Mouse (Mus musculus): ENCODE measurements around the gene Mocs2.

The Mocs2 gene

GRCm38 (mm10) chr13:114817751-114818360 lies at the start of gene Mocs2:
Gene Mocs2 (plus strand): TSS chr13:114818236.
- CTCF ChIA-PET, result no interaction called here

- CTCF ChIA-PET, result interaction anchor here (0.7 kb wide), 1 partner anchor 737 kb away, joined by 4 read pairs; no protein-coding TSS in a partner anchor
Observed at GRCm38 (mm10) chr13:114791511-114791910, 26.5 kb upstream of the Mocs2 start.

GRCm38 (mm10) chr13:114793250-114794030 lies 24.6 kb upstream of the Mocs2 start:
- CTCF ChIA-PET, result no interaction called here

DNA sequence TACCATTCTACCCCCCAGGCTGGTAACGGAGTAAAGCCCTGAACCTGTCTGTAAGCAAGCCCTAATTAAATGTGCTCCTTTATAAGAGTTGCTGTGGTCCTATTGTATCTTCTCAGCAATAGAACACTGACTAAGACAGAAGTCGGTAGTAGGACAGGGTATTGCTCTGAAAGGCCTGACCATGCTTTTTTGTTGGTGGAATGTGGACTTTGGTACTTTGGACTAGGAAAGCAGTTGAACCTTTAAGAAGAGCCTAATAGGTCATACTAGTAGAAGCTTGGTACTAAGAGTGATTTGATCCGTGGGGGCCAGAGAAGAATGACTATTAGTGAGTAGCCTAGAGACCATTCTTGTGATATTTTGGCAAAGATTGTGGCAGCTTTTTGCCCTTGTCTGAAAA lies 16.2 kb upstream of the Mocs2 start:
- CTCF ChIA-PET, result no interaction called here

GRCm38 (mm10) chr13:114802971-114803370 lies 15.1 kb upstream of the Mocs2 start:
- CTCF ChIA-PET, result no interaction called here

- CTCF ChIA-PET, result no interaction called here
Observed at GRCm38 (mm10) chr13:114809624-114810210, 8.3 kb upstream of the Mocs2 start.

DNA sequence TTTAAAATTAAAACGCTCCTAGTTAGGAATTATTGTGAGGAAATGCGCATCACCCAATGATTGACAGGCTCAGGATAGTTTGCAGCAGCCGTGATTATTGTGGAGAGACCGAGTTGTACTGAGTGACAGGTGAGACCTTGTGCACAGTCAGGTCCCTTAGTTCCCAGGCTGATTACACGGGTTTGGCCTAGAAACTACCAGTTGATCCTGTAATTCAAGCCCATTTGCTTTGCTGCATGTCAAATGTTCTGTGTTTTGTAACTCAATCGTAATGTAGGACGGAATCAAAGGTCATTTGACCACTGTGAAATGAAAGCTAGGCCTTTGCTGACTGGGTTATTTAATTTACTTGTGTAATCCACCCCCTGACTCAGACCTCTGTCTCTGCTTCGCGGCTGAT lies 477 bp downstream of the Mocs2 start:
- CTCF ChIA-PET, result no interaction called here

GRCm38 (mm10) chr13:114822871-114823270 lies 4.8 kb downstream of the Mocs2 start:
- CTCF ChIA-PET, result no interaction called here

GRCm38 (mm10) chr13:114825377-114825855 lies 7.4 kb downstream of the Mocs2 start:
- CTCF ChIA-PET, result no interaction called here

DNA sequence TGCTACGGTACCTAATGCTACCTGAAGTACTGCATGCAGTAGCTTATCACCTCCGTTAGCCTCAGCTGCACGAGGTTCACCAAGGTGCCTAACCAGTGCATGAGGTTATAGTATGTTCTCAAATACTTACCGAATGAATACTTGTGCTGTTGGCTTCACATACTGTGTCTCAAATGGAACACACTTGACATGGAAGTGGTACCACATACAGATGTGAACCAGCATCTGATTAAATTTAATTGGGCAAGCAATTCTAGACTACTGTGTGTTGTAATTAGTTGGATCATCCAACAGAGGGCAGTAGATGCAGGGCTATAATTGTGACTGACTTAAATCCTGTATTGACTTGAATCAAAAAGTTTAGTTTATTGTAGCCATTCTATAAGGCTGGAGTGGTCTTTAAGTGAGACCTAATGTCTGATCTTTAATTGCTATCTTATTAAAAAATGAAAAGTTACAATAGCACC lies 13.4 kb downstream of the Mocs2 start:
- CTCF ChIA-PET, result no interaction called here

DNA sequence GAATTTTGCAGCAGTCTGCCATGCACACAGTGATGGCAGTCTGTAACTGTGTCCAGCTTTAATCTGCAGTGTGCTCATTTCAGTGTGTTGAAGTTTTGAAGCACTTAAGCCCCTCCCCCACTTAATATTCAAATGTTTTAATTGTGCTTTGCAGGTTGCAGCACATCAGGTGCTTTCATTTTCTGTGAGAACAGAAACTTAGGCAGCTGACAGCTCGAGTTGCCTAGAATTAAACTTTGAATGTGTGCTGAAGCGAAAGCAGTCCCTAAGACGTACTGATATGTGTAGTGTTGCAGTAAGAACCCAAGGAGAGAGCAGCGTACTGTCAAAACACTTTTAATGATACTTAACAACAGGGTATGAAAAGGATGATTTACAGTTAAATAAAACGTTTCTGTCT lies 14.7 kb downstream of the Mocs2 start:
- CTCF ChIA-PET, result no interaction called here

- CTCF ChIA-PET, result interaction anchor here (0.6 kb wide), 1 partner anchor 1299 kb away, joined by 3 read pairs; no protein-coding TSS in a partner anchor
Observed at GRCm38 (mm10) chr13:114833351-114833750, 15.3 kb downstream of the Mocs2 start.

DNA sequence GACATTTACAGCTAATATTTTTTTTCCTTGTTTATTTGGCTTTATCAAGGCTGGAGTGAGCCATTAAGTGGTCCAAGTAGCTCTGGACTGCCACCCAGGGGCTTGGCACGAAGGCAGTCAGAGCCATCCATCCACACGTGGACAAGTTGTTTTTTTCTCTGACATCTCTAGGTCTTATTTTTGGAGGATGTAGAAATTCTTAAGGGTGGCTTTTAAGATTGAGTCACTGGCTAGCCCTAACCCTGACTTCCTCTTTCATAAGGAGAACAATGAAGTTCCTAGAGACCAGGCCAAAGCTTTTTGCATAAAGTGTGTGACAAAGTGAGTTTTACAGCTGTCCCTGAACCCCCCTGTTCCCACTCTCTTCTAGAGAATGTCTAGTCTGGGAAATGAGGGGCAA lies 16.5 kb downstream of the Mocs2 start:
- CTCF ChIA-PET, result interaction anchor here (0.6 kb wide), 3 partner anchors 84 to 1254 kb away, joined by 3 read pairs; no protein-coding TSS in a partner anchor

- CTCF ChIA-PET, result no interaction called here
Observed at GRCm38 (mm10) chr13:114837061-114837460, 19.0 kb downstream of the Mocs2 start.

- CTCF ChIA-PET, result no interaction called here
Observed at GRCm38 (mm10) chr13:114838535-114838990, 20.5 kb downstream of the Mocs2 start.

- CTCF ChIA-PET, result no interaction called here
Observed at GRCm38 (mm10) chr13:114839098-114839497, 21.1 kb downstream of the Mocs2 start.

DNA sequence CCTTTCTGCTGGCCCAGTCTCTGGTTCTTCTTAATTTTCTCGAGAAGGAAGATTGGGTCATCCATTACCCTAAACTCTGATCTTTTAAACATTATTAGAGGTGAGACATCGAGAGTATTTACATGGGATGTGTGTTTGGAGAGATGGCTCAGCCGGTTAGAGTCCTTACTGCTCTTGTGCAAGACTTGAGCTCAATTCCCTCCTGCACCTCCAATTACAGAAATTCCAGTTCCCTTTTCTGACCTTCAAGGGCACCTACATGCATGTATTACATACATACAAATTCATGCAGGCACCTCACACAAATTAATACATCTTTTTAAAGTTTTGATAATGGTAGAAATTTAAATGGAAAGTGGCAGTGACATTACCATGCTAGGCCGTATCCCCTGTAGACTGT lies 22.5 kb downstream of the Mocs2 start:
- CTCF ChIA-PET, result no interaction called here

DNA sequence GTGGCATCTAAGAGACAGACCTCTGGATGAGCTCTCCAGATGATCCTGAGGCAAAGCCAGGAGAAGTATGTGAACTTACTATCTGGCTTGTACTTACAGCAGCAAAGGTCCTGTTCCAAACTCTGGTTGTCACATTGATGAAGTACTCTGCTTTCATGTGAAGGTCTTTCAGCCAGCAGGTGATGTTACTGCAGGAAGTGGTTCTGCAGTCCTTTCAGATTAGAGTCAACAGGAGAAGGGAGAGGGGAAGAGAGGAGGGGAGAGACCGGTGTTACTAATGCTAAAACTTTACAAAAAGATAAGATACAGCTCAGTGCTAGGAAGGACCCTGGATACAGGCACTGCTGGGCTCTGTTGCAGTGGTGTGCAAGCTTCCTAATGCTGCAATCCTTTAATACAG lies 25.3 kb downstream of the Mocs2 start:
- CTCF ChIA-PET, result no interaction called here

- CTCF ChIA-PET, result interaction anchor here (0.6 kb wide), 1 partner anchor 119 kb away, joined by 3 read pairs; no protein-coding TSS in a partner anchor
Observed at GRCm38 (mm10) chr13:114845804-114846203, 27.8 kb downstream of the Mocs2 start.

DNA sequence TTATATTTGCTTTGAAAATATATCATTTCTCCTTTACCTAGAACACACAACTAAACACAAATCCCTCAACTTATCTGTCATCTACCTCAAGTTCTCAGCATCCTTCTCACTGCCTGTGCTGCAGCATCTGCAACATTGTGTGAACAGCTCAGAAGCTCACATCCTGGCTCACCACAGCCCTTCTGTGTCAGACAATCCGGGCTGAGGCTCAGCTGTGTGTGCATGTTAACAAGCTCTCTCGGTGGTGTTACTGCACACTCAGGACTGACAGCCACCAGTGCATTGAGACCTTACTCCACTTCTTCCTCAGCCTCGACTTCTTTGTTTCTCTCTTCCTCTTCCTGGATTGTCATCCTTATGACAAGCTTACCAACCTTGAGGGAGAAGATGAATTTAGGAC lies 30.9 kb downstream of the Mocs2 start:
- CTCF ChIA-PET, result no interaction called here

DNA sequence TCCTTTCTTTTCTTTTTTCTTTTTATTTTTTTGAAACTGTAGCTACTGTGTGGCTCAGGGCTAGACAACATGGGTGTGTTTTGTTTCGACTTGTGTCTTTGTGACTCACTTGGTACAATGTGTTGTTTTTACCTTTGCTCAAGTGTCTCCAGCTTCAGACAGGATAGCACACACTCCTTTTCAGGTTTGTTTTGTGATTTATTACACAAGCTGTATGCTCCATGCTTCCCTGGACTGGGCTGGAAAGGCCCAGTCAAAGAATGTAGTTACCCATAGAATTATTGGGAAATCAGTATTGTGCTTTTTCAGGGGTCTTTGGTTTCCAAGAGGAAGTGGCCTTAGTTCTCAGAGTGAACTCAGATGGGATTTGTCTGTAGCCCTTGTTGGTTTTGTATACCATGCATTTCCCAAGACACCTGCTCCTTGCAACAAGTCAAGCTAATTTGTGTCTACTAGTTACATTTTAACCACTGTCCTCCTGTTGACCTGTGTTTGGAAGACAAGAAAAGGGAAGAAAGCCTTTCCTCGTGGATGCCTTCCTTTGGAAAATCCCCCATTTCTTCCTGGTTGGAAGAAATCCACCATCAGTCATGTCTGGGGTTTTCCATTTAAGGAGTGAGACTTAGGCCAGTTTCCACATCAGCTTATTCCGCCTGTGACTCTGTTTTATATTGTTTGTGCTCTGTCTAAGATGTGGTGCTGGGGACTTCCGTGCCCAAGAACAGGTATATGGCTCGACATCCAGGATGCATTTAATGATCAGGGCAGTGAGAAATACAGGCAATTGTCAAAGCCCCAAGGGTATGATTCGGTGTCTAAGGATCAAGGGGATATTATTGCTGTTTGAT lies 34.5 kb downstream of the Mocs2 start:
- CTCF ChIA-PET, result interaction anchor here (0.6 kb wide), 1 partner anchor 375 kb away, joined by 3 read pairs; no protein-coding TSS in a partner anchor

GRCm38 (mm10) chr13:114853152-114853551 lies 35.1 kb downstream of the Mocs2 start:
- CTCF ChIA-PET, result no interaction called here

Data from spleen, embryonic (tissue).